26 mouse cellular contexts compared by ENCODE assay signal in genomic region chr1:71266630-71267029, GRCm38 (mm10).
"Had no signal": no experiment of that assay in that cellular context is flagged by ENCODE, and none has a peak within 500 bp of the region (broad histone marks: within the 10 kb centered on the region; RNA-seq: fewer than 3 reads in every experiment).

No protein-coding gene starts in this region.

- H3K9me3 ChIP-seq: embryonic facial prominence, embryonic 10.5 days; embryonic facial prominence, embryonic 12.5 days; embryonic facial prominence, embryonic 13.5 days; embryonic facial prominence, embryonic 15.5 days; forebrain, embryonic 10.5 days; forebrain, embryonic 12.5 days; forebrain, embryonic 13.5 days; forebrain, embryonic 15.5 days had no signal

- H3K4me3 ChIP-seq: embryonic facial prominence, embryonic 10.5 days; embryonic facial prominence, embryonic 12.5 days; embryonic facial prominence, embryonic 13.5 days; embryonic facial prominence, embryonic 15.5 days; erythroblast, embryonic 14.5 days; forebrain, embryonic 10.5 days; forebrain, embryonic 12.5 days; forebrain, embryonic 13.5 days; forebrain, embryonic 15.5 days; gastrocnemius, adult 2 months; heart, adult 2 months had no signal

- H3K27me3 ChIP-seq: embryonic facial prominence, embryonic 12.5 days; embryonic facial prominence, embryonic 13.5 days; embryonic facial prominence, embryonic 15.5 days; forebrain, embryonic 12.5 days; forebrain, embryonic 13.5 days; forebrain, embryonic 15.5 days had no signal

- H3K36me3 ChIP-seq: embryonic facial prominence, embryonic 10.5 days; embryonic facial prominence, embryonic 12.5 days; embryonic facial prominence, embryonic 13.5 days; embryonic facial prominence, embryonic 15.5 days; forebrain, embryonic 10.5 days; forebrain, embryonic 12.5 days; forebrain, embryonic 15.5 days had no signal

- H3K9ac ChIP-seq: embryonic facial prominence, embryonic 12.5 days; embryonic facial prominence, embryonic 13.5 days; embryonic facial prominence, embryonic 15.5 days; forebrain, embryonic 12.5 days; forebrain, embryonic 13.5 days; forebrain, embryonic 15.5 days; forebrain, postnatal 0 days had no signal

- H3K27ac ChIP-seq: embryonic facial prominence, embryonic 10.5 days; embryonic facial prominence, embryonic 12.5 days; embryonic facial prominence, embryonic 13.5 days; embryonic facial prominence, embryonic 15.5 days; forebrain, embryonic 10.5 days; forebrain, embryonic 12.5 days; forebrain, embryonic 13.5 days; forebrain, embryonic 15.5 days; gastrocnemius, adult 2 months; heart, adult 2 months had no signal

- H3K4me1 ChIP-seq: embryonic facial prominence, embryonic 10.5 days; embryonic facial prominence, embryonic 12.5 days; embryonic facial prominence, embryonic 13.5 days; embryonic facial prominence, embryonic 15.5 days; forebrain, embryonic 12.5 days; forebrain, embryonic 13.5 days; forebrain, embryonic 15.5 days had no signal

- ATAC-seq: forebrain, embryonic 13.5 days; forebrain, embryonic 14.5 days; forebrain, embryonic 15.5 days; forebrain, embryonic 16.5 days; forebrain, postnatal 0 days had no signal

- DNase-seq: cerebellum, adult 9-10 months; cerebellum, adult 9-11 months; cerebellum, postnatal 14 days; cerebellum, postnatal 25 days; cerebellum, postnatal 36 days; embryo, embryonic 11 days; forebrain, postnatal 0 days; gastrocnemius, adult 2 months; gastrocnemius, postnatal 10 days; gastrocnemius, postnatal 14 days; gastrocnemius, postnatal 25 days; gastrocnemius, postnatal 36 days; heart, adult 11 months; heart, adult 18-20 months; heart, adult 2 months had no signal

- H3K4me2 ChIP-seq: embryonic facial prominence, embryonic 12.5 days; embryonic facial prominence, embryonic 13.5 days; embryonic facial prominence, embryonic 15.5 days; forebrain, embryonic 12.5 days; forebrain, embryonic 13.5 days; forebrain, embryonic 15.5 days had no signal
